7 mouse cellular contexts compared by ENCODE assay signal in genomic region chr3:95819351-95819985, GRCm38 (mm10). TPM values are rescaled to one million over a fixed set of nuclear protein-coding genes. Genes with fewer than 3 reads are reported as not detected.
DNase-seq lines count a peak whose midpoint lies in the region; ATAC-seq lines count a peak whose summit lies in the region.

No protein-coding gene starts in this region.

- peaks cover 6% of the 10 kb centered on the region for H3K4me1 ChIP-seq in intestine, embryonic 16.5 days (ENCODE audit: control insufficient read depth, insufficient read depth, low read length)
- peaks cover 7% of the 10 kb centered on the region for H3K4me1 ChIP-seq in midbrain, embryonic 11.5 days (ENCODE audit: control insufficient read depth, insufficient read depth, low read length)

- no peaks in the 10 kb centered on the region for H3K36me3 ChIP-seq in intestine, embryonic 16.5 days (ENCODE audit: control insufficient read depth, insufficient read depth, low read length)
- no peaks in the 10 kb centered on the region for H3K36me3 ChIP-seq in midbrain, embryonic 11.5 days (ENCODE audit: control insufficient read depth, insufficient read depth, low read length)

- peak overlapping the region; percentile 46 for H3K4me2 ChIP-seq in intestine, embryonic 16.5 days (ENCODE audit: low read depth, low read length)
- H3K4me2 ChIP-seq in midbrain, embryonic 11.5 days = peak overlapping the region; percentile 51

- H3K9me3 ChIP-seq in intestine, embryonic 16.5 days (ENCODE audit: control insufficient read depth, low read length) = no peaks in the 10 kb centered on the region
- no peaks in the 10 kb centered on the region for H3K9me3 ChIP-seq in midbrain, embryonic 11.5 days (ENCODE audit: control insufficient read depth, low read length)

- H3K27me3 ChIP-seq in intestine, embryonic 16.5 days (replicated peaks; ENCODE audit: control insufficient read depth, insufficient read depth, low read length) = no peaks in the 10 kb centered on the region
- no peaks in the 10 kb centered on the region for H3K27me3 ChIP-seq in midbrain, embryonic 11.5 days (ENCODE audit: control insufficient read depth, insufficient read depth, low read length)

- DNase-seq in adrenal gland, adult 8-10 months = peak; percentile 100
- peak; percentile 98 for DNase-seq in embryo, embryonic 9.5 days (ENCODE audit: extremely low spot score)
- peak; percentile 100 for DNase-seq in gastrocnemius, postnatal 4 days (ENCODE audit: low spot score in 2 of 2)
- peak; percentile 99 for DNase-seq in left cerebral cortex, postnatal 36 days (ENCODE audit: low spot score in 2 of 2)
- peak; percentile 100 for DNase-seq in midbrain, embryonic 11.5 days (ENCODE audit: low spot score, missing footprints)
- peak; percentile 100 for DNase-seq in skeletal muscle tissue, adult 2 months (ENCODE audit: low read depth, low spot score)

- peak; percentile 97 for ATAC-seq in intestine, embryonic 16.5 days
- peak; percentile 96 for ATAC-seq in midbrain, embryonic 11.5 days (ENCODE audit: low FRiP score)

- peak overlapping the region; percentile 71 for H3K4me3 ChIP-seq in intestine, embryonic 16.5 days (ENCODE audit: low read length)
- H3K4me3 ChIP-seq in midbrain, embryonic 11.5 days (ENCODE audit: low read depth, low read length) = peak overlapping the region; percentile 84

- intact Hi-C loops in left cerebral cortex, postnatal 36 days (cut with DNase I) = no loop called here

- peak overlapping the region; percentile 96 for H3K27ac ChIP-seq in intestine, embryonic 16.5 days (ENCODE audit: low read length)
- H3K27ac ChIP-seq in midbrain, embryonic 11.5 days (ENCODE audit: low read depth, low read length) = peak overlapping the region; percentile 99

- under 1% methylated on average over 49 of the region's 49 CpGs for WGBS in intestine, embryonic 16.5 days
- WGBS in midbrain, embryonic 11.5 days = under 1% methylated on average over 49 of the region's 49 CpGs

- peak overlapping the region; percentile 80 for H3K9ac ChIP-seq in intestine, embryonic 16.5 days (ENCODE audit: low read depth, low read length)
- H3K9ac ChIP-seq in midbrain, embryonic 11.5 days (ENCODE audit: low read length) = peak overlapping the region; percentile 98

RNA-seq across cellular contexts. Expression of gene Rprd2, which starts 0.8 kb away (rescaled TPM):
- total RNA-seq in adrenal gland, adult 8-10 months (2022) = 10 to 100 TPM; 57.2 to 70.5 (median 57.7) TPM
- 10 to 100 TPM; 49.1 to 51.4 TPM for total RNA-seq in gastrocnemius, postnatal 4 days (2021)
- polyA plus RNA-seq in intestine, embryonic 16.5 days (2015; fragmentation: Nextera tagmentation; extraction: Ambion mirVana) = 13.5 TPM in 2 replicates
- 10 to 100 TPM; 59.2 to 68.9 TPM for total RNA-seq in left cerebral cortex, postnatal 36 days (2021)
- 22.4 and 22.9 TPM in 2 replicates for polyA plus RNA-seq in midbrain, embryonic 11.5 days (2014; fragmentation: Nextera tagmentation; extraction: Ambion mirVana)

RNA-seq across cellular contexts. Expression of gene Prpf3, which starts 36.2 kb away (rescaled TPM):
- total RNA-seq in adrenal gland, adult 8-10 months (2022) = 10 to 100 TPM; 27.8 to 43.0 (median 35.6) TPM
- total RNA-seq in gastrocnemius, postnatal 4 days (2021) = 10 to 100 TPM; 24.2 to 31.2 TPM
- 39.2 and 42.0 TPM in 2 replicates for polyA plus RNA-seq in intestine, embryonic 16.5 days (2015; fragmentation: Nextera tagmentation; extraction: Ambion mirVana)
- total RNA-seq in left cerebral cortex, postnatal 36 days (2021) = 10 to 100 TPM; 23.8 to 40.3 TPM
- 65.3 and 69.6 TPM in 2 replicates for polyA plus RNA-seq in midbrain, embryonic 11.5 days (2014; fragmentation: Nextera tagmentation; extraction: Ambion mirVana)

RNA-seq across cellular contexts. Expression of gene Mrps21, which starts 51.9 kb away (rescaled TPM):
- total RNA-seq in adrenal gland, adult 8-10 months (2022) = 100 to 1,000 TPM; 192 to 303 (median 226) TPM
- 100 to 1,000 TPM; 197 to 219 TPM for total RNA-seq in gastrocnemius, postnatal 4 days (2021)
- 357 and 360 TPM in 2 replicates for polyA plus RNA-seq in intestine, embryonic 16.5 days (2015; fragmentation: Nextera tagmentation; extraction: Ambion mirVana)
- total RNA-seq in left cerebral cortex, postnatal 36 days (2021) = 100 to 1,000 TPM; 149 to 158 TPM
- 343 and 356 TPM in 2 replicates for polyA plus RNA-seq in midbrain, embryonic 11.5 days (2014; fragmentation: Nextera tagmentation; extraction: Ambion mirVana)

RNA-seq across cellular contexts. Expression of gene Tars2, which starts 59.5 kb away (rescaled TPM):
- 10 to 100 TPM; 62.2 to 74.5 (median 65.2) TPM for total RNA-seq in adrenal gland, adult 8-10 months (2022)
- total RNA-seq in gastrocnemius, postnatal 4 days (2021) = 10 to 100 TPM; 22.4 to 23.9 TPM
- polyA plus RNA-seq in intestine, embryonic 16.5 days (2015; fragmentation: Nextera tagmentation; extraction: Ambion mirVana) = 56.3 and 58.9 TPM in 2 replicates
- 10 to 100 TPM; 33.9 to 44.6 TPM for total RNA-seq in left cerebral cortex, postnatal 36 days (2021)
- 47.9 and 49.6 TPM in 2 replicates for polyA plus RNA-seq in midbrain, embryonic 11.5 days (2014; fragmentation: Nextera tagmentation; extraction: Ambion mirVana)

Comparison
In these comparisons a context has a peak if more than half of its experiments do, and no peak if none do; other contexts are left out.
1. Peak in every context shown above with its lines: DNase-seq, ATAC-seq, H3K4me3 ChIP-seq and H3K27ac ChIP-seq.